Mouse (Mus musculus) midbrain, embryonic 13.5 days (tissue): Measurements from ENCODE around the gene Bbs9. TPM values are rescaled to one million over a fixed set of nuclear protein-coding genes. Genes with fewer than 3 reads are reported as not detected.

Experiments
- ATAC-seq: fragments of 200-750 bp; cut with Nextera tagmentation; 2 replicates; pipeline ENCODE4 v1.8.0; 2017; ENCODE audit warnings: mild to moderate bottlenecking, moderate TSS enrichment, moderate library complexity
- H3K27ac ChIP-seq: fragments of 300-500 bp; sonication (generic); 2 replicates; pipeline ENCODE4 v1.5.1; 2015; ENCODE audit warnings: inconsistent platforms, mild to moderate bottlenecking, moderate library complexity
- H3K27me3 ChIP-seq: fragments of 300-500 bp; sonication (generic); 2 replicates; pipeline ENCODE4 v1.6.1; 2015; ENCODE audit warnings: mild to moderate bottlenecking, inconsistent platforms
- H3K36me3 ChIP-seq: fragments of 300-500 bp; sonication (generic); 2 replicates; pipeline ENCODE4 v1.6.1; 2015; ENCODE audit warnings: mild to moderate bottlenecking, inconsistent platforms
- H3K4me1 ChIP-seq: fragments of 300-500 bp; sonication (generic); replicated peaks from 2 replicates; pipeline ENCODE4 v1.6.1; 2015; ENCODE audit warnings: inconsistent platforms
- H3K4me2 ChIP-seq: fragments of 300-500 bp; sonication (generic); replicated peaks from 2 replicates; pipeline ENCODE4 v1.6.1; 2015; ENCODE audit warnings: moderate library complexity, mild to moderate bottlenecking, inconsistent platforms
- H3K4me3 ChIP-seq: fragments of 300-500 bp; sonication (generic); replicated peaks from 2 replicates; pipeline ENCODE4 v1.5.1; 2015; ENCODE audit warnings: mild to moderate bottlenecking, inconsistent platforms
- H3K9ac ChIP-seq: fragments of 300-500 bp; sonication (generic); replicated peaks from 2 replicates; pipeline ENCODE4 v1.6.1; 2015; ENCODE audit warnings: mild to moderate bottlenecking, inconsistent platforms
- H3K9me3 ChIP-seq: fragments of 300-500 bp; sonication (generic); 2 replicates; pipeline ENCODE4 v1.6.1; 2016; ENCODE audit warnings: mild to moderate bottlenecking, inconsistent platforms
- WGBS: fragments of 180-500 bp; shearing (Covaris S2); methylation state at CpG from one replicate; pipeline ENCODE4 v1.1.7; 2015; 5-methylcytosine and 5-hydroxymethylcytosine counted together
- polyA plus RNA-seq: library from polyadenylated mRNA; unstranded; fragments of >200 nt; fragmentation: Nextera tagmentation; extraction: Ambion mirVana; gene quantifications from 2 replicates; pipeline ENCODE4 v1.2.1, GENCODE M21; 2015

Gene Bbs9
- polyA plus RNA-seq, 1 experiment from 2014 or later = 22.5 TPM

GRCm38 (mm10) chr9:22650781-22651180, 175.3 kb downstream of the Bbs9 start:
- Histone ChIP-seq H3K4me3 (no peak overlapping the region), H3K27ac (no peak overlapping the region), H3K27me3 (no peaks in the 10 kb centered on the region), H3K9me3 (no peaks in the 10 kb centered on the region), H3K9ac (no peak overlapping the region), H3K4me2 (no peak overlapping the region), H3K36me3 (no peaks in the 10 kb centered on the region), H3K4me1 (no peaks in the 10 kb centered on the region)
- WGBS = 97% methylated on average over 1 of the region's 1 CpGs
- no peak for ATAC-seq

GRCm38 (mm10) chr9:22651619-22652018, 176.1 kb downstream of the Bbs9 start:
- Histone ChIP-seq H3K36me3 (no peaks in the 10 kb centered on the region), H3K9me3 (no peaks in the 10 kb centered on the region), H3K27ac (no peak overlapping the region), H3K4me3 (no peak overlapping the region), H3K4me2 (no peak overlapping the region), H3K27me3 (no peaks in the 10 kb centered on the region), H3K9ac (no peak overlapping the region), H3K4me1 (no peaks in the 10 kb centered on the region)
- ATAC-seq = no peak
- WGBS = 95% methylated on average over 3 of the region's 3 CpGs

DNA sequence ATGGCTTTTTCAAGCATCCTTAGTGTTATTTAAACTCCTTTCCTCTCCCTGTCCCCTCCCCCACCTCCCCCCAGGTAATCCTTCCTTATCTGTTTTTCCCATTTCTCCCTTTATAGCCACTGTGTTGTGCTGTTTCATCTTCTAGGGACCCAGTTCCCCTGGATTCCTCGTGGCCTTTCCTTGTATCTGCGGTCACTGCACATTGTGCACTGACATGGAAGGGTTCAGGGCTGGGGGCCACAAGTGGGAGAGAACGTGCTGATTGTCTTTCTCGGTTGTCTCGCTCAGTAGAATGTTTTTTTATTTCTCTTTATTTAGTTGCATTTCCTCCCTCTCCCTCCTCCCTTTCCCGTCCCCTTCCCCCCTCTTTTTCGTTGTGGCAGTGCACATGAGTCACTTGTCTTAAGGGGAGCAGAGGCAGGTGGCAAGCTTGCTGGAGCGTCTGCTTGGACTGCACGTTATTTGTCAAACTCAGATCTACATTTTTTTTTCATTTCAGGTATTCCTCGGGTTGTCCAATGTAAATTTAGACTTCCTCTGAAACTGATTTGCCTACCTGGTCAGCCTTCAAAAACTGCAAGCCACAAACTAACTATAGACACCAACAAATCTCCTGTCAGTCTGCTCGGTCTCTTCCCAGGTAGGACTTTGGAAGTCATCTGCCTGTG, 179.3 kb downstream of the Bbs9 start:
- no peaks in the 10 kb centered on the region for H3K9me3 ChIP-seq
- 71% methylated on average over 11 of the region's 11 CpGs for WGBS
- no peak overlapping the region for H3K4me3 ChIP-seq
- H3K27me3 ChIP-seq = no peaks in the 10 kb centered on the region
- no peak overlapping the region for H3K4me2 ChIP-seq
- no peak for ATAC-seq
- no peaks in the 10 kb centered on the region for H3K36me3 ChIP-seq
- no peaks in the 10 kb centered on the region for H3K4me1 ChIP-seq
- H3K9ac ChIP-seq = no peak overlapping the region
- H3K27ac ChIP-seq = no peak overlapping the region

GRCm38 (mm10) chr9:22657216-22657615, 181.7 kb downstream of the Bbs9 start:
- Histone ChIP-seq H3K9ac (no peak overlapping the region), H3K27me3 (no peaks in the 10 kb centered on the region)
- 93% methylated on average over 5 of the region's 5 CpGs for WGBS

GRCm38 (mm10) chr9:22665155-22665554, 189.6 kb downstream of the Bbs9 start:
- H3K4me2 ChIP-seq = no peak overlapping the region
- H3K9me3 ChIP-seq = no peaks in the 10 kb centered on the region

More at GRCm38 (mm10) chr9:22657216-22657615, 181.7 kb downstream of the Bbs9 start:
- Histone ChIP-seq H3K4me1 (no peaks in the 10 kb centered on the region), H3K36me3 (no peaks in the 10 kb centered on the region), H3K4me3 (no peak overlapping the region), H3K9me3 (no peaks in the 10 kb centered on the region), H3K27ac (no peak overlapping the region), H3K4me2 (no peak overlapping the region)
- ATAC-seq = no peak

DNA sequence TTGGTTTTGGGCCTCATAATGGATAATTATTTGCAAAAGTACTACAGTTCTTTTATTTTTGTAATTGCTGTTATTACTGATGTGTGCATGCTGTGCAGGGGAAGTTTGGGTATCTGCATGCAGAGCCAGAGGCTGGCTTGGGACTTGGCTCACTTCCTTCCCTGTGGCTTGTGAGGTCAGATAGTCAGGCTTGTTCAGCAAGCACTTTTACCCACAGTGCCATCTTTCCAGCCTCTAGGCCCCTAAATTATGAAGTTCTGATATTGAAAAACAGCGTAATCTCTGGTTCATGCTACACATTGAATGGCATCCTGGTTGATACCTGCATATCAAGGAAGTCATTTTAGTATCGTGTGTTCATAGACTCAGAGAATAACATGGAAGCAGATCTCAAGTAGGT, 197.4 kb downstream of the Bbs9 start:
- Histone ChIP-seq H3K9ac (no peak overlapping the region), H3K4me2 (no peak overlapping the region), H3K9me3 (no peaks in the 10 kb centered on the region), H3K27ac (no peak overlapping the region), H3K36me3 (no peaks in the 10 kb centered on the region), H3K4me1 (no peaks in the 10 kb centered on the region), H3K27me3 (no peaks in the 10 kb centered on the region), H3K4me3 (no peak overlapping the region)
- ATAC-seq = no peak
- 91% methylated on average over 2 of the region's 2 CpGs for WGBS

More at GRCm38 (mm10) chr9:22665155-22665554, 189.6 kb downstream of the Bbs9 start:
- 93% methylated on average over 8 of the region's 8 CpGs for WGBS
- Histone ChIP-seq H3K4me1 (no peaks in the 10 kb centered on the region), H3K36me3 (no peaks in the 10 kb centered on the region), H3K27ac (no peak overlapping the region), H3K27me3 (no peaks in the 10 kb centered on the region), H3K9ac (no peak overlapping the region), H3K4me3 (no peak overlapping the region)
- no peak for ATAC-seq

- H3K4me1 ChIP-seq = no peaks in the 10 kb centered on the region; the same call in 1 of the 2 replicates
- no peaks in the 10 kb centered on the region for H3K27me3 ChIP-seq
- H3K4me3 ChIP-seq = no peak overlapping the region
- no peak overlapping the region for H3K27ac ChIP-seq
- WGBS = 89% methylated on average over 7 of the region's 7 CpGs
- no peaks in the 10 kb centered on the region for H3K36me3 ChIP-seq
- H3K9me3 ChIP-seq = no peaks in the 10 kb centered on the region
- H3K4me2 ChIP-seq = no peak overlapping the region
- no peak overlapping the region for H3K9ac ChIP-seq
- no peak for ATAC-seq
These were observed 201.8 kb downstream of the Bbs9 start for GRCm38 (mm10) chr9:22677132-22677829.

DNA sequence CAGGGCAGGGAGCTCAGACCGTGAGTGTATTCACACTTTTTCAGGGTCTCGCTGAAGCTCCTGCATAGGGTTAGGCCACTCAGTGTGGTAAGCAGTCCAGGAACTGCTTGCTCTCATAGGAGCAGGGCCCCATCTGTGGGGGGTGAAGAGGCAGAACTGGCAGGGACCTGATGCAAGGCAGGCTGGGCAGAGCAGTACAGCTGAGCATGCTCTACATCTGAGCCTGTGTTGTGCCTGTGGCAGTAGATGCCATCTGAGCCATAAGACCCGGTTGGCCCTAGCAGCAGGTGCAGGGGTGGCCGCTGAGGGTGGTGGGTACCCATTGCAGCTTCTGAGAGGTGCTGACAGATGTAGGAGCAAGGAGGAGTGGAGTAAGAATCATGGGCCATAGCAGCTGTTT, 202.5 kb downstream of the Bbs9 start:
- H3K4me1 ChIP-seq = no peaks in the 10 kb centered on the region; the same call in 1 of the 2 replicates
- ATAC-seq = peak; percentile 67
- 67% methylated on average over 4 of the region's 4 CpGs for WGBS
- H3K9me3 ChIP-seq = no peaks in the 10 kb centered on the region
- H3K9ac ChIP-seq = no peak overlapping the region
- H3K27me3 ChIP-seq = no peaks in the 10 kb centered on the region
- H3K4me2 ChIP-seq = no peak overlapping the region
- no peak overlapping the region for H3K4me3 ChIP-seq
- H3K27ac ChIP-seq = no peak overlapping the region
- H3K36me3 ChIP-seq = no peaks in the 10 kb centered on the region

DNA sequence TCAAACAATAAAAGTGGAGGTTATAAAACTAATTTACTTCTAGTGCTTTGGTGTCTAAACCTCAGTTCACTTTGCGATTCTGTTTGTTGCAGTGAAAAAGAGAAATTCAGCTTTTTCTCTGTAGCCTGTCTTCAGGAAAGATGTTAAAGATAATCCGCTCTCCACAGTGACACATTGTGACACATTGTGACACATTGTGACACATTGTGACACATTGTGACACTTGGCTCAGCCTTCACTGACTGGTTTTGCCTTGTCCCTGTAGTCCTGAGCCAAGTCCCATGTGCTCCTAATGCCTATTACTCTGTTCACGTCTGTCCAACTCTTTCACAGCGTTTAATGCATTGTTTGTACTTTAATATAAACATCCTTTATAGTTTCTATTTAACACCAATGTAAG, 203.0 kb downstream of the Bbs9 start:
- WGBS = 85% methylated on average over 4 of the region's 4 CpGs
- no peak overlapping the region for H3K4me2 ChIP-seq
- H3K27ac ChIP-seq = no peak overlapping the region
- H3K9me3 ChIP-seq = no peaks in the 10 kb centered on the region
- no peaks in the 10 kb centered on the region for H3K27me3 ChIP-seq
- no peaks in the 10 kb centered on the region; the same call in 1 of the 2 replicates for H3K4me1 ChIP-seq
- no peak overlapping the region for H3K9ac ChIP-seq
- no peak overlapping the region for H3K4me3 ChIP-seq
- no peak for ATAC-seq
- H3K36me3 ChIP-seq = no peaks in the 10 kb centered on the region

DNA sequence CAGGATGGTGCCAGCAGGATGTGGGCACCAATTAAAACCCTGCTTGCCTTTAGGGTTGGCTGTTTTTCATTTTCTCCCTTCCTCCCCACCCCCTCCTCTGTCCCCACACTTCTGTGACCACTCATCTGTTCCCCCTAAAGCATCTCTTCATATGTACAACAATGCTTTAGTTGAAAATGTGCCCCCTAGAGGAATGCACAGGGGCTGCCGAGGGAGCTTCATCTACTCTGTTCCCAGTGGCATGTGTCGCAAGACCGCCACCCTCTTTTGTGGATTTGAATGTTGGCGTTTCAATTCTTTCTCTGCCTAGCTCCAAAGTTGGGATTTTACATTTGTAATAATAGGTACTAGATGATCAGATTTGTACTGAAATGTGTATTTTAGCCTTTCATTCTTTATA, 204.0 kb downstream of the Bbs9 start:
- H3K36me3 ChIP-seq = no peaks in the 10 kb centered on the region
- H3K4me2 ChIP-seq = no peak overlapping the region
- no peaks in the 10 kb centered on the region for H3K9me3 ChIP-seq
- no peak overlapping the region for H3K9ac ChIP-seq
- no peak overlapping the region for H3K27ac ChIP-seq
- H3K4me3 ChIP-seq = no peak overlapping the region
- H3K27me3 ChIP-seq = no peaks in the 10 kb centered on the region
- ATAC-seq = no peak
- no peaks in the 10 kb centered on the region; the same call in 1 of the 2 replicates for H3K4me1 ChIP-seq
- 82% methylated on average over 4 of the region's 4 CpGs for WGBS

GRCm38 (mm10) chr9:22680031-22680430, 204.5 kb downstream of the Bbs9 start:
- Histone ChIP-seq H3K4me3 (no peak overlapping the region), H3K9me3 (no peaks in the 10 kb centered on the region), H3K4me1 (no peaks in the 10 kb centered on the region; the same call in 1 of the 2 replicates), H3K9ac (no peak overlapping the region), H3K4me2 (no peak overlapping the region), H3K27me3 (no peaks in the 10 kb centered on the region), H3K27ac (no peak overlapping the region), H3K36me3 (no peaks in the 10 kb centered on the region)
- 71% methylated on average over 12 of the region's 12 CpGs for WGBS
- ATAC-seq = 0 out of 2 replicates have a peak, but pooled peaks have one; percentile 51

DNA sequence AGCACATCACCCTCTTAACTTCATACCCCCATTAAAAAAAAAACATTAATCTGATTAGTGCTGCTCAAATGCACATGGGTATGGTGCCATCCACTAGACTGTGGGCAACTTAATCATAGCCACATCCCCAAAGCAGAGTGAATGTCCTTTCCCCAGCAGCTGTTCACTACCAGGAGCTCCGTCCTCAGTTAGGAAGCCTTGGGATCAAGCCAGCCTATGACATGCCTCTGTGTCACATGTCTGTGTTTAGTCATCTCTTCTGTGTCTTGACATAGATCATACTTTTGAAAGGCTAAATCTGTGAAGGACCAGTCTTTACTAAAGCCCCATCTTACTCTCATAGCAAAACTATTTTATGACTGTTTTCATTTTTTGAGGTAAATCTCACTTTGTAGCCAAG, 205.0 kb downstream of the Bbs9 start:
- Histone ChIP-seq H3K27me3 (no peaks in the 10 kb centered on the region), H3K4me1 (no peaks in the 10 kb centered on the region; the same call in 1 of the 2 replicates), H3K4me3 (no peak overlapping the region), H3K27ac (no peak overlapping the region), H3K36me3 (no peaks in the 10 kb centered on the region), H3K9me3 (no peaks in the 10 kb centered on the region), H3K9ac (no peak overlapping the region), H3K4me2 (no peak overlapping the region)
- 76% methylated on average over 1 of the region's 1 CpGs for WGBS
- no peak for ATAC-seq
